8 mouse cellular contexts compared by ENCODE assay signal in genomic region chr11:98022555-98023371, GRCm38 (mm10). TPM values are rescaled to one million over a fixed set of nuclear protein-coding genes. Genes with fewer than 3 reads are reported as not detected.
A peak's percentile ranks its signal among the peaks of the same experiment; 100 is the strongest.
DNase-seq lines count a peak whose midpoint lies in the region; ATAC-seq lines count a peak whose summit lies in the region.

Gene Cacnb1, minus strand, starts transcription at chr11:98023034.

- WGBS in intestine, embryonic 14.5 days, result 1% methylated on average over 50 of the region's 52 CpGs
- under 1% methylated on average over 49 of the region's 52 CpGs for WGBS in limb, embryonic 15.5 days

- H3K4me2 ChIP-seq in intestine, embryonic 14.5 days (ENCODE audit: low read length), result peak within 1 kb of the TSS; percentile 92
- peak within 1 kb of the TSS; percentile 84 for H3K4me2 ChIP-seq in limb, embryonic 15.5 days

- H3K9ac ChIP-seq in intestine, embryonic 14.5 days (ENCODE audit: low read length), result peak within 1 kb of the TSS; percentile 71
- peak within 1 kb of the TSS; percentile 80 for H3K9ac ChIP-seq in limb, embryonic 15.5 days

- peak within 1 kb of the TSS; percentile 89 for H3K27ac ChIP-seq in intestine, embryonic 14.5 days (ENCODE audit: low read depth)
- H3K27ac ChIP-seq in limb, embryonic 15.5 days, result peak within 1 kb of the TSS; percentile 91

- peaks cover under 1% of the 10 kb centered on the region; the same call in 1 of the 2 replicates for H3K36me3 ChIP-seq in intestine, embryonic 14.5 days (ENCODE audit: control insufficient read depth, insufficient read depth, low read length)
- peaks cover 8% of the 10 kb centered on the region for H3K36me3 ChIP-seq in limb, embryonic 15.5 days

- peak within 1 kb of the TSS; percentile 80 for H3K4me3 ChIP-seq in intestine, embryonic 14.5 days (ENCODE audit: low read depth, low read length)
- H3K4me3 ChIP-seq in limb, embryonic 15.5 days, result peak within 1 kb of the TSS; percentile 88

- no peaks in the 10 kb centered on the region for H3K9me3 ChIP-seq in intestine, embryonic 14.5 days (ENCODE audit: control insufficient read depth, low read length)
- no peaks in the 10 kb centered on the region for H3K9me3 ChIP-seq in limb, embryonic 15.5 days

- peaks cover 29% of the 10 kb centered on the region for H3K4me1 ChIP-seq in intestine, embryonic 14.5 days (replicated peaks; ENCODE audit: control insufficient read depth, insufficient read depth, low read length)
- peaks cover 49% of the 10 kb centered on the region for H3K4me1 ChIP-seq in limb, embryonic 15.5 days

- H3K27me3 ChIP-seq in intestine, embryonic 14.5 days (replicated peaks; ENCODE audit: control insufficient read depth, insufficient read depth, low read length), result no peaks in the 10 kb centered on the region
- no peaks in the 10 kb centered on the region for H3K27me3 ChIP-seq in limb, embryonic 15.5 days

- no peak for DNase-seq in layer of hippocampus, adult 8-10 months (ENCODE audit: low spot score in 2 of 2)
- no peak for DNase-seq in layer of hippocampus, adult 9-10 months (ENCODE audit: low spot score)
- peak; percentile 89 to 92 for DNase-seq in cerebellum, postnatal 10 days
- DNase-seq in gastrocnemius, postnatal 14 days, result peak; percentile 75
- peak; percentile 86 for DNase-seq in intestine, embryonic 14.5 days (ENCODE audit: low spot score)
- DNase-seq in thymus, adult 18-20 months, result peak; percentile 48 to 51

- intact Hi-C loops in gastrocnemius, postnatal 14 days (cut with DNase I; ENCODE audit: low total_unique reads), result no loop called here

- ATAC-seq in intestine, embryonic 14.5 days (replicated peaks; ENCODE audit: low FRiP score, low TSS enrichment, low read depth), result peak; percentile 33
- peak; percentile 40; the same call in 1 of the 2 replicates for ATAC-seq in limb, embryonic 15.5 days (ENCODE audit: insufficient number of reproducible peaks, low FRiP score, low TSS enrichment, low read depth)
- ATAC-seq in monocyte, adult 5-6 weeks (replicated peaks; ENCODE audit: insufficient number of reproducible peaks, low FRiP score, low TSS enrichment, poor library complexity, severe bottlenecking), result 0 out of 2 replicates have a peak, but pooled peaks have one; percentile 19

RNA-seq across cellular contexts. Expression of gene Cacnb1, which starts in this region (rescaled TPM):
- total RNA-seq in layer of hippocampus, adult 8-10 months (2022), result 100 to 1,000 TPM; 123 to 145 (median 134) TPM
- total RNA-seq in gastrocnemius, postnatal 14 days (2021), result 100 to 1,000 TPM; 281 to 311 TPM
- polyA plus RNA-seq in intestine, embryonic 14.5 days (2014; fragmentation: Nextera tagmentation; extraction: Ambion mirVana), result 7.5 and 8.0 TPM in 2 replicates
- polyA plus RNA-seq in limb, embryonic 15.5 days (2015; fragmentation: Nextera tagmentation; extraction: Ambion mirVana), result 19.6 and 31.1 TPM in 2 replicates
- 1.6 to 3.5 TPM (median 3.3 TPM) in 3 replicates for total RNA-seq in monocyte, adult 5-6 weeks (2017)

Comparison
In these comparisons a context has a peak if more than half of its experiments do, and no peak if none do; other contexts are left out.
1. RNA of gene Cacnb1 (total RNA-seq): 281 to 311 TPM in gastrocnemius, postnatal 14 days and 123 to 145 TPM in layer of hippocampus, adult 8-10 months; 1.6 to 3.5 TPM in monocyte, adult 5-6 weeks; every median in the first group is over 10 times any median in the second.
2. DNase-seq: peak in cerebellum, postnatal 10 days (2 of 2), gastrocnemius, postnatal 14 days (single experiment), intestine, embryonic 14.5 days (single experiment) and thymus, adult 18-20 months (2 of 2); none in layer of hippocampus, adult 8-10 months (0 of 2) and layer of hippocampus, adult 9-10 months (single experiment).
3. Peak in every context shown above with its lines, with median percentiles within 50 percentile points of each other: ATAC-seq.